Comparison of ENCODE assay signal across 8 mouse cellular contexts in genomic region chr7:110614133-110615063, GRCm38 (mm10). TPM values are rescaled to one million over a fixed set of nuclear protein-coding genes. Genes with fewer than 3 reads are reported as not detected.
A peak's percentile ranks its signal among the peaks of the same experiment; 100 is the strongest.
DNase-seq lines count a peak whose midpoint lies in the region; ATAC-seq and TF ChIP-seq lines count a peak whose summit lies in the region.

Sbf2 (minus strand) TSS chr7:110614922.

- H3K27me3 ChIP-seq in intestine, embryonic 14.5 days (replicated peaks; ENCODE audit: control insufficient read depth, insufficient read depth, low read length): no peaks in the 10 kb centered on the region
- peaks cover 19% of the 10 kb centered on the region for H3K27me3 ChIP-seq in midbrain, embryonic 10.5 days (ENCODE audit: low read depth, poor library complexity, severe bottlenecking)

- intact Hi-C loops in left cerebral cortex, postnatal 25 days (cut with DNase I): loop anchor here (5.0 kb wide), 1 partner anchor 57 kb away; no protein-coding TSS in a partner anchor

- TF ChIP-seq POLR2A in cortical plate, adult 2 months (IDR thresholded peaks at IDR 0.05; ENCODE audit: extremely low read depth, insufficient read depth, low read length): peak; percentile 34; the same call in 1 of the 2 replicates

- under 1% methylated on average over 112 of the region's 127 CpGs for WGBS in intestine, embryonic 14.5 days
- WGBS in midbrain, embryonic 10.5 days: under 1% methylated on average over 127 of the region's 127 CpGs

- peaks cover 4% of the 10 kb centered on the region for H3K4me1 ChIP-seq in cortical plate, adult 2 months (ENCODE audit: control insufficient read depth, insufficient read depth, low read length)
- H3K4me1 ChIP-seq in intestine, embryonic 14.5 days (replicated peaks; ENCODE audit: control insufficient read depth, insufficient read depth, low read length): peaks cover 38% of the 10 kb centered on the region
- peaks cover 29% of the 10 kb centered on the region for H3K4me1 ChIP-seq in midbrain, embryonic 10.5 days

- H3K36me3 ChIP-seq in intestine, embryonic 14.5 days (ENCODE audit: control insufficient read depth, insufficient read depth, low read length): no peaks in the 10 kb centered on the region
- H3K36me3 ChIP-seq in midbrain, embryonic 10.5 days: no peaks in the 10 kb centered on the region

- no peak for TF ChIP-seq CTCF in cortical plate, adult 2 months (IDR thresholded peaks at IDR 0.05; ENCODE audit: extremely low read depth, insufficient read depth, low read length)

- H3K27ac ChIP-seq in cortical plate, adult 2 months (ENCODE audit: insufficient read depth, low read length): peak within 1 kb of the TSS; percentile 93
- H3K27ac ChIP-seq in intestine, embryonic 14.5 days (ENCODE audit: low read depth): peak within 1 kb of the TSS; percentile 99
- peak within 1 kb of the TSS; percentile 98 for H3K27ac ChIP-seq in midbrain, embryonic 10.5 days (replicated peaks)

- no peaks in the 10 kb centered on the region for H3K9me3 ChIP-seq in intestine, embryonic 14.5 days (ENCODE audit: control insufficient read depth, low read length)
- H3K9me3 ChIP-seq in midbrain, embryonic 10.5 days (replicated peaks): no peaks in the 10 kb centered on the region

- H3K4me2 ChIP-seq in intestine, embryonic 14.5 days (ENCODE audit: low read length): peak within 1 kb of the TSS; percentile 77

- peak; percentile 84 for DNase-seq in gastrocnemius, postnatal 25 days
- peak; percentile 93 for DNase-seq in intestine, embryonic 14.5 days (ENCODE audit: low spot score)
- peak; percentile 73 to 78 for DNase-seq in left cerebral cortex, postnatal 25 days (ENCODE audit: low spot score in 2 of 2)
- peak; percentile 92 for DNase-seq in midbrain, embryonic 10.5 days (ENCODE audit: low spot score)
- peak; percentile 72 for DNase-seq in skeletal muscle tissue, adult 2 months (ENCODE audit: low read depth, low spot score)

- ATAC-seq in activated CD4-positive, CD25-positive, alpha-beta regulatory T cell, adult 4 months: peak; percentile 58
- ATAC-seq in intestine, embryonic 14.5 days (replicated peaks; ENCODE audit: low FRiP score, low TSS enrichment, low read depth): peak; percentile 93
- no peak for ATAC-seq in megakaryocyte progenitor cell, adult 5-6 weeks (replicated peaks; ENCODE audit: poor library complexity)

- peak within 1 kb of the TSS; percentile 96 for H3K9ac ChIP-seq in intestine, embryonic 14.5 days (ENCODE audit: low read length)

- peak within 1 kb of the TSS; percentile 55 for H3K4me3 ChIP-seq in cortical plate, adult 2 months (ENCODE audit: insufficient read depth, low read length)
- H3K4me3 ChIP-seq in intestine, embryonic 14.5 days (ENCODE audit: low read depth, low read length): peak within 1 kb of the TSS; percentile 86
- peak within 1 kb of the TSS; percentile 94 for H3K4me3 ChIP-seq in midbrain, embryonic 10.5 days

RNA-seq across cellular contexts. Expression of gene Sbf2, which starts in this region (rescaled TPM):
- polyA plus RNA-seq in activated CD4-positive, CD25-positive, alpha-beta regulatory T cell, adult 4 months (2017; shearing (Covaris generic)): 1 to 10 TPM in 1 of 2 experiments, under 1 TPM in 1; 0.84 to 2.3 TPM
- 32.8 and 34.2 TPM in 2 replicates for polyA plus RNA-seq in cortical plate, adult 2 months (2012; rRNA removed)
- 10 to 100 TPM; 11.2 to 12.4 TPM for total RNA-seq in gastrocnemius, postnatal 25 days (2021)
- 37.6 and 39.8 TPM in 2 replicates for polyA plus RNA-seq in intestine, embryonic 14.5 days (2014; fragmentation: Nextera tagmentation; extraction: Ambion mirVana)
- 10 to 100 TPM; 58.3 to 70.2 TPM for total RNA-seq in left cerebral cortex, postnatal 25 days (2021)
- polyA plus RNA-seq in midbrain, embryonic 10.5 days (2016; fragmentation: Nextera tagmentation; extraction: Ambion mirVana): 29.8 and 36.7 TPM in 2 replicates
- 1.6 and 2.3 TPM in 2 replicates for total RNA-seq in megakaryocyte progenitor cell, adult 5-6 weeks (2015)
- 0.44 and 0.46 TPM in 2 replicates for total RNA-seq in megakaryocyte progenitor cell, adult 5-6 weeks (2017)
